Mouse (Mus musculus): ENCODE measurements around the gene Rraga. TPM values are rescaled to one million over a fixed set of nuclear protein-coding genes. Genes with fewer than 3 reads are reported as not detected.
"Not testable (repeated sequence)": the region's sequence is repeated elsewhere in the genome, so short reads cannot be mapped to it uniquely, and the experiment has no call there.

The Rraga gene
- polyA plus RNA-seq, 1 experiment = 150 TPM

- Histone ChIP-seq H3K27ac (ENCODE audit: insufficient read depth, low read length) (no peak within 1 kb of the TSS), H3K27me3 (ENCODE audit: control insufficient read depth, insufficient read depth, low read length) (no peaks in the 10 kb centered on the region), H3K4me1 (ENCODE audit: control insufficient read depth, insufficient read depth, low read length) (no peaks in the 10 kb centered on the region), H3K4me3 (replicated peaks; ENCODE audit: insufficient read depth, low read depth, low read length) (peak within 1 kb of the TSS; percentile 70)
- peak; percentile 90 to 96 for DNase-seq
- under 1% methylated on average over 59 of the region's 59 CpGs for WGBS
- peak; percentile 61; the same call in 1 of the 2 replicates for TF ChIP-seq POLR2A (IDR thresholded peaks at IDR 0.05; ENCODE audit: borderline replicate concordance, insufficient read depth, low read length)
- no peak for TF ChIP-seq CTCF (IDR thresholded peaks at IDR 0.05; ENCODE audit: borderline replicate concordance, insufficient read depth, low read depth, low read length)
Observed at GRCm38 (mm10) chr4:86611524-86612288, 36.2 kb downstream of the Rraga start, which contains the start of gene Haus6. Gene Haus6, minus strand, starts transcription at chr4:86612055.

- 33% methylated on average over 8 of the region's 8 CpGs for WGBS
- TF ChIP-seq POLR2A (IDR thresholded peaks at IDR 0.05; ENCODE audit: borderline replicate concordance, insufficient read depth, low read length) (no peak), CTCF (IDR thresholded peaks at IDR 0.05; ENCODE audit: borderline replicate concordance, insufficient read depth, low read depth, low read length) (no peak)
- no peaks in the 10 kb centered on the region for H3K4me1 ChIP-seq (ENCODE audit: control insufficient read depth, insufficient read depth, low read length)
- peak overlapping the region; percentile 70 for H3K4me3 ChIP-seq (replicated peaks; ENCODE audit: insufficient read depth, low read depth, low read length)
- H3K27ac ChIP-seq (ENCODE audit: insufficient read depth, low read length) = no peak overlapping the region
- H3K27me3 ChIP-seq (ENCODE audit: control insufficient read depth, insufficient read depth, low read length) = no peaks in the 10 kb centered on the region
- DNase-seq = no peak
Observed at GRCm38 (mm10) chr4:86612289-86612620, 36.8 kb downstream of the Rraga start.

GRCm38 (mm10) chr4:86620506-86620905 is 45.0 kb downstream of the Rraga start:
- Histone ChIP-seq H3K27ac (ENCODE audit: insufficient read depth, low read length) (no peak overlapping the region), H3K27me3 (ENCODE audit: control insufficient read depth, insufficient read depth, low read length) (no peaks in the 10 kb centered on the region), H3K4me1 (ENCODE audit: control insufficient read depth, insufficient read depth, low read length) (no peaks in the 10 kb centered on the region), H3K4me3 (replicated peaks; ENCODE audit: insufficient read depth, low read depth, low read length) (no peak overlapping the region)
- TF ChIP-seq CTCF (IDR thresholded peaks at IDR 0.05; ENCODE audit: borderline replicate concordance, insufficient read depth, low read depth, low read length) (no peak), POLR2A (IDR thresholded peaks at IDR 0.05; ENCODE audit: borderline replicate concordance, insufficient read depth, low read length) (no peak)
- 71% methylated on average over 2 of the region's 2 CpGs for WGBS
- DNase-seq = no peak

GRCm38 (mm10) chr4:86622116-86622515 is 46.6 kb downstream of the Rraga start:
- no peak overlapping the region for H3K4me3 ChIP-seq (replicated peaks; ENCODE audit: insufficient read depth, low read depth, low read length)
- H3K4me1 ChIP-seq (ENCODE audit: control insufficient read depth, insufficient read depth, low read length) = no peaks in the 10 kb centered on the region
- TF ChIP-seq CTCF (IDR thresholded peaks at IDR 0.05; ENCODE audit: borderline replicate concordance, insufficient read depth, low read depth, low read length) = no peak
- TF ChIP-seq POLR2A (IDR thresholded peaks at IDR 0.05; ENCODE audit: borderline replicate concordance, insufficient read depth, low read length) = no peak
- no peaks in the 10 kb centered on the region for H3K27me3 ChIP-seq (ENCODE audit: control insufficient read depth, insufficient read depth, low read length)
- H3K27ac ChIP-seq (ENCODE audit: insufficient read depth, low read length) = no peak overlapping the region
- 52% methylated on average over 3 of the region's 3 CpGs for WGBS
- no peak for DNase-seq

GRCm38 (mm10) chr4:86622532-86622931 is 47.1 kb downstream of the Rraga start:
- H3K27me3 ChIP-seq (ENCODE audit: control insufficient read depth, insufficient read depth, low read length); H3K4me1 ChIP-seq (ENCODE audit: control insufficient read depth, insufficient read depth, low read length); H3K27ac ChIP-seq (ENCODE audit: insufficient read depth, low read length); DNase-seq; H3K4me3 ChIP-seq (replicated peaks; ENCODE audit: insufficient read depth, low read depth, low read length): not testable (repeated sequence)
- 96% methylated on average over 1 of the region's 1 CpGs for WGBS

- Histone ChIP-seq H3K4me1 (ENCODE audit: control insufficient read depth, insufficient read depth, low read length) (no peaks in the 10 kb centered on the region), H3K27me3 (ENCODE audit: control insufficient read depth, insufficient read depth, low read length) (no peaks in the 10 kb centered on the region), H3K27ac (ENCODE audit: insufficient read depth, low read length) (no peak overlapping the region), H3K4me3 (replicated peaks; ENCODE audit: insufficient read depth, low read depth, low read length) (no peak overlapping the region)
- 81% methylated on average over 5 of the region's 5 CpGs for WGBS
- no peak for DNase-seq
- TF ChIP-seq CTCF (IDR thresholded peaks at IDR 0.05; ENCODE audit: borderline replicate concordance, insufficient read depth, low read depth, low read length) = no peak
- TF ChIP-seq POLR2A (IDR thresholded peaks at IDR 0.05; ENCODE audit: borderline replicate concordance, insufficient read depth, low read length) = no peak
Observed at GRCm38 (mm10) chr4:86625463-86625862, 50.0 kb downstream of the Rraga start.

- not testable (repeated sequence) for DNase-seq; H3K4me1 ChIP-seq (ENCODE audit: control insufficient read depth, insufficient read depth, low read length); H3K27me3 ChIP-seq (ENCODE audit: control insufficient read depth, insufficient read depth, low read length); H3K27ac ChIP-seq (ENCODE audit: insufficient read depth, low read length); H3K4me3 ChIP-seq (replicated peaks; ENCODE audit: insufficient read depth, low read depth, low read length)
- WGBS = 89% methylated on average over 7 of the region's 7 CpGs
Observed at GRCm38 (mm10) chr4:86626496-86626895, 51.0 kb downstream of the Rraga start.

Other genes with a start within 250 kb of the Rraga start
- not detected in 2 replicates for gene Saxo1, start 17.3 kb upstream of the Rraga start, polyA plus RNA-seq (2012; rRNA removed)
- gene Haus6, start 36.4 kb downstream of the Rraga start, polyA plus RNA-seq (2012; rRNA removed) = 4.4 and 4.8 TPM in 2 replicates
- gene Plin2, start 94.4 kb downstream of the Rraga start, polyA plus RNA-seq (2012; rRNA removed) = 25.5 and 26.7 TPM in 2 replicates
- gene Dennd4c, start 172.9 kb downstream of the Rraga start, polyA plus RNA-seq (2012; rRNA removed) = 9.1 and 9.9 TPM in 2 replicates